Mouse (Mus musculus): ENCODE measurements around the gene Mob3b. TPM values are rescaled to one million over a fixed set of nuclear protein-coding genes. Genes with fewer than 3 reads are reported as not detected.
"Not testable (repeated sequence)": the region's sequence is repeated elsewhere in the genome, so short reads cannot be mapped to it uniquely, and the experiment has no call there.

Gene Mob3b
- polyA plus RNA-seq, 1 experiment: 2.3 TPM

DNA sequence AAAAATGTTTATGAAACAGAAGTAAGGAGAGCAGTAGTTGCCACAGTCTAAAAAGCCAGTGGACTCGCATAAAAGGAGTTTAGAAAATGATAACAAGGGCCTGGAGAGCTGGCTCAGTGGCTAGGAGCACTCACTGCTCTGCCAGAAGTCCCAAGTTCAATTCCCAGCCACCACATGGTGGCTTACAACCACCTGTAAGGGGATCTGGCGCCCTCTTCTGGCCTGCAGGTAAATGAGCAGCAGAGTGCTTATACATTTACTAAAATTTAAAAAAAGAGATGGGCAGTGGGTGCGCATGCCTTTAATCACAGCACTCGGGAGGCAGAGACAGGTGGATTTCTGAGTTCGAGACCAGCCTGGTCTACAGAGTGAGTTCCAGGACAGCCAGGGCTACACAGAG is 251.9 kb downstream of the Mob3b start:
- no peak overlapping the region for H3K4me3 ChIP-seq (ENCODE audit: extremely low read depth, insufficient read depth, insufficient read length)
- 78% methylated on average over 5 of the region's 5 CpGs for WGBS

DNA sequence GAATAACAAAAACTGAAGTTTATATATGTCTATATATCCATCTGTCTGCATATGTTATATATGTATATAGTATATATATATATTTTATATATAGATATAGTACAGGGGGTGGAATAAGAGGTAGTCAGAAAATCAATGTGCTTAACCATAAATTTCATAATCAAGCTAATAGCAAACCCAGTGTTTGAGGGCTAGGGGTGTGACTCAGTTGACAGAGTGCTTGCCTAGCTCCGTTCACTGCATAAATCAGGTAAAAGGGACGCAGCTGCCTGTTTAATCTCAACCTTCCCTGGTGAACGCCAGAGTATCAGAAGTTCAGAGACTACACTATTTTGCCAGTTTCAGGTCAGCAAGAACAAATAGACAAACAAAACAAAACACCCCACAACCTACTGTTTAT is 255.7 kb downstream of the Mob3b start:
- 85% methylated on average over 3 of the region's 3 CpGs for WGBS
- DNase-seq (ENCODE audit: low read depth in 1 of 2, low spot score in 2 of 2); H3K4me3 ChIP-seq (ENCODE audit: extremely low read depth, insufficient read depth, insufficient read length); H3K27ac ChIP-seq (ENCODE audit: insufficient read depth, low read length); H3K27me3 ChIP-seq (ENCODE audit: control insufficient read depth, insufficient read depth, low read length); H3K4me1 ChIP-seq (ENCODE audit: control insufficient read depth, insufficient read depth, insufficient read length); H3K36me3 ChIP-seq (ENCODE audit: control insufficient read depth, insufficient read depth, low read length): not testable (repeated sequence)

More for the DNA sequence above, 251.9 kb downstream of the Mob3b start:
- H3K4me1 ChIP-seq (ENCODE audit: control insufficient read depth, insufficient read depth, insufficient read length): no peaks in the 10 kb centered on the region
- peak; percentile 28; the same call in 1 of the 2 replicates for TF ChIP-seq CTCF (IDR thresholded peaks at IDR 0.05; ENCODE audit: extremely low read depth, insufficient read depth, insufficient read length, insufficient replicate concordance)
- TF ChIP-seq POLR2A (IDR thresholded peaks at IDR 0.05; ENCODE audit: low read depth, low read length): no peak
- H3K36me3 ChIP-seq (ENCODE audit: control insufficient read depth, insufficient read depth, low read length): no peaks in the 10 kb centered on the region
- no peak overlapping the region for H3K27ac ChIP-seq (ENCODE audit: insufficient read depth, low read length)
- no peaks in the 10 kb centered on the region for H3K27me3 ChIP-seq (ENCODE audit: control insufficient read depth, insufficient read depth, low read length)
- peak in 1 of 2 experiments; percentile 14 for DNase-seq (ENCODE audit: low read depth in 1 of 2, low spot score in 2 of 2)

DNA sequence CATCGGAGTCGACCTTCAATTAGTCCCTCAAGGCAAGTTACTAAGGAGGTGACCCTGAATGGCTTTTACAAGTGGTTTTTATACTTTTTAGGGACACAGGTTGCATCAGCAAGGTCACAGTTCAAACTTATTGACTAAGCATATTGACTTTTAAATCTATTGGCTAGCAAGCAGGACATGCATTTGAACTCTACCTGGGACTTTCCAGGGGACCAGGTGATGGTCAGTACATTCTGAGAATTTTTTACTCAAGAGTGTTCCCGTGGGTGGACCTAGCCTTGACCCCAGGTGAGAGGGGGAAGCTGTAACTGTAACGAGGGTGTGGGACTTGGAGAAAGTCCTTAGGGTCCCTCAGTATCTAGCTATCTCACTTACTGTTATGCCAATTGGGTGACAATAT is 256.1 kb downstream of the Mob3b start:
- Histone ChIP-seq H3K4me3 (ENCODE audit: extremely low read depth, insufficient read depth, insufficient read length) (no peak overlapping the region), H3K27me3 (ENCODE audit: control insufficient read depth, insufficient read depth, low read length) (no peaks in the 10 kb centered on the region), H3K36me3 (ENCODE audit: control insufficient read depth, insufficient read depth, low read length) (no peaks in the 10 kb centered on the region), H3K4me1 (ENCODE audit: control insufficient read depth, insufficient read depth, insufficient read length) (no peaks in the 10 kb centered on the region), H3K27ac (ENCODE audit: insufficient read depth, low read length) (no peak overlapping the region)
- 81% methylated on average over 4 of the region's 4 CpGs for WGBS
- no peak for DNase-seq (ENCODE audit: low read depth in 1 of 2, low spot score in 2 of 2)
- TF ChIP-seq CTCF (IDR thresholded peaks at IDR 0.05; ENCODE audit: extremely low read depth, insufficient read depth, insufficient read length, insufficient replicate concordance) (no peak), POLR2A (IDR thresholded peaks at IDR 0.05; ENCODE audit: low read depth, low read length) (no peak)

GRCm38 (mm10) chr4:34900155-34900554 is 257.1 kb downstream of the Mob3b start:
- 75% methylated on average over 9 of the region's 9 CpGs for WGBS
- no peak for DNase-seq (ENCODE audit: low read depth in 1 of 2, low spot score in 2 of 2)

GRCm38 (mm10) chr4:34899322-34899721 is 258.0 kb downstream of the Mob3b start:
- TF ChIP-seq CTCF (IDR thresholded peaks at IDR 0.05; ENCODE audit: extremely low read depth, insufficient read depth, insufficient read length, insufficient replicate concordance): no peak
- no peak for TF ChIP-seq POLR2A (IDR thresholded peaks at IDR 0.05; ENCODE audit: low read depth, low read length)
- Histone ChIP-seq H3K36me3 (ENCODE audit: control insufficient read depth, insufficient read depth, low read length) (no peaks in the 10 kb centered on the region), H3K27ac (ENCODE audit: insufficient read depth, low read length) (no peak overlapping the region), H3K4me1 (ENCODE audit: control insufficient read depth, insufficient read depth, insufficient read length) (no peaks in the 10 kb centered on the region), H3K27me3 (ENCODE audit: control insufficient read depth, insufficient read depth, low read length) (no peaks in the 10 kb centered on the region), H3K4me3 (ENCODE audit: extremely low read depth, insufficient read depth, insufficient read length) (no peak overlapping the region)
- no peak for DNase-seq (ENCODE audit: low read depth in 1 of 2, low spot score in 2 of 2)
- 94% methylated on average over 1 of the region's 1 CpGs for whole genome bisulfite sequencing

More at GRCm38 (mm10) chr4:34900155-34900554, 257.1 kb downstream of the Mob3b start:
- Histone ChIP-seq H3K27me3 (ENCODE audit: control insufficient read depth, insufficient read depth, low read length) (no peaks in the 10 kb centered on the region), H3K4me3 (ENCODE audit: extremely low read depth, insufficient read depth, insufficient read length) (no peak overlapping the region), H3K36me3 (ENCODE audit: control insufficient read depth, insufficient read depth, low read length) (no peaks in the 10 kb centered on the region), H3K4me1 (ENCODE audit: control insufficient read depth, insufficient read depth, insufficient read length) (no peaks in the 10 kb centered on the region), H3K27ac (ENCODE audit: insufficient read depth, low read length) (no peak overlapping the region)
- no peak for TF ChIP-seq POLR2A (IDR thresholded peaks at IDR 0.05; ENCODE audit: low read depth, low read length)
- TF ChIP-seq CTCF (IDR thresholded peaks at IDR 0.05; ENCODE audit: extremely low read depth, insufficient read depth, insufficient read length, insufficient replicate concordance): no peak

Other genes starting within 250 kb of the Mob3b start
- gene Ifnk, start 5.4 kb downstream of the Mob3b start, polyA plus RNA-seq (2012; rRNA removed): not detected in 2 replicates
- gene C9orf72, start 68.7 kb upstream of the Mob3b start, polyA plus RNA-seq (2012; rRNA removed): 3.5 and 3.7 TPM in 2 replicates

Measured in spleen, adult 2 months (tissue).